Mouse (Mus musculus): ENCODE data around the gene Mdm4. TPM values are rescaled to one million over a fixed set of nuclear protein-coding genes. Genes with fewer than 3 reads are reported as not detected.

The Mdm4 gene
- polyA plus RNA-seq, 1 experiment: 76.2 TPM

- no peak overlapping the region; the same call in 1 of the 2 replicates for H3K27ac ChIP-seq (ENCODE audit: insufficient read depth, low read length)
- peak; percentile 82 to 85 for DNase-seq
- TF ChIP-seq POLR2A (IDR thresholded peaks at IDR 0.05; ENCODE audit: borderline replicate concordance, insufficient read depth, low read length) (no peak), CTCF (IDR thresholded peaks at IDR 0.05; ENCODE audit: borderline replicate concordance, insufficient read depth, low read depth, low read length) (peak; percentile 34; the same call in 1 of the 2 replicates)
- no peak overlapping the region for H3K4me3 ChIP-seq (replicated peaks; ENCODE audit: insufficient read depth, low read depth, low read length)
- H3K4me1 ChIP-seq (ENCODE audit: control insufficient read depth, insufficient read depth, low read length): peaks cover 43% of the 10 kb centered on the region
- H3K27me3 ChIP-seq (ENCODE audit: control insufficient read depth, insufficient read depth, low read length): no peaks in the 10 kb centered on the region
- 17% methylated on average over 8 of the region's 8 CpGs for WGBS
Measured at GRCm38 (mm10) chr1:132938975-132939374, 91.4 kb downstream of the Mdm4 start.

- H3K4me1 ChIP-seq (ENCODE audit: control insufficient read depth, insufficient read depth, low read length): peaks cover 51% of the 10 kb centered on the region
- WGBS: 68% methylated on average over 26 of the region's 26 CpGs
- no peak overlapping the region for H3K27ac ChIP-seq (ENCODE audit: insufficient read depth, low read length)
- H3K4me3 ChIP-seq (replicated peaks; ENCODE audit: insufficient read depth, low read depth, low read length): no peak overlapping the region
- no peaks in the 10 kb centered on the region for H3K27me3 ChIP-seq (ENCODE audit: control insufficient read depth, insufficient read depth, low read length)
- peak in 1 of 2 experiments; percentile 39 for DNase-seq
- TF ChIP-seq POLR2A (IDR thresholded peaks at IDR 0.05; ENCODE audit: borderline replicate concordance, insufficient read depth, low read length) (no peak), CTCF (IDR thresholded peaks at IDR 0.05; ENCODE audit: borderline replicate concordance, insufficient read depth, low read depth, low read length) (no peak)
Measured at GRCm38 (mm10) chr1:132937296-132938030, 92.9 kb downstream of the Mdm4 start.

- WGBS: 29% methylated on average over 7 of the region's 7 CpGs
- Histone ChIP-seq H3K27me3 (ENCODE audit: control insufficient read depth, insufficient read depth, low read length) (no peaks in the 10 kb centered on the region), H3K27ac (ENCODE audit: insufficient read depth, low read length) (no peak overlapping the region), H3K4me1 (ENCODE audit: control insufficient read depth, insufficient read depth, low read length) (peaks cover 60% of the 10 kb centered on the region), H3K4me3 (replicated peaks; ENCODE audit: insufficient read depth, low read depth, low read length) (no peak overlapping the region)
- DNase-seq: peak; percentile 82 to 89
- TF ChIP-seq POLR2A (IDR thresholded peaks at IDR 0.05; ENCODE audit: borderline replicate concordance, insufficient read depth, low read length): no peak
- TF ChIP-seq CTCF (IDR thresholded peaks at IDR 0.05; ENCODE audit: borderline replicate concordance, insufficient read depth, low read depth, low read length): peak; percentile 56
Measured at GRCm38 (mm10) chr1:132934856-132935255, 95.5 kb downstream of the Mdm4 start.

- Histone ChIP-seq H3K27me3 (ENCODE audit: control insufficient read depth, insufficient read depth, low read length) (no peaks in the 10 kb centered on the region), H3K4me3 (replicated peaks; ENCODE audit: insufficient read depth, low read depth, low read length) (no peak overlapping the region), H3K27ac (ENCODE audit: insufficient read depth, low read length) (no peak overlapping the region), H3K4me1 (ENCODE audit: control insufficient read depth, insufficient read depth, low read length) (peaks cover 47% of the 10 kb centered on the region)
- DNase-seq: peak; percentile 74 to 88
- 19% methylated on average over 2 of the region's 2 CpGs for WGBS
- no peak for TF ChIP-seq CTCF (IDR thresholded peaks at IDR 0.05; ENCODE audit: borderline replicate concordance, insufficient read depth, low read depth, low read length)
- TF ChIP-seq POLR2A (IDR thresholded peaks at IDR 0.05; ENCODE audit: borderline replicate concordance, insufficient read depth, low read length): no peak
Measured at GRCm38 (mm10) chr1:132932421-132932820, 97.9 kb downstream of the Mdm4 start.

- WGBS: 53% methylated on average over 4 of the region's 4 CpGs
- DNase-seq: no peak
- Histone ChIP-seq H3K27ac (ENCODE audit: insufficient read depth, low read length) (no peak overlapping the region), H3K4me3 (replicated peaks; ENCODE audit: insufficient read depth, low read depth, low read length) (no peak overlapping the region), H3K4me1 (ENCODE audit: control insufficient read depth, insufficient read depth, low read length) (peaks cover 40% of the 10 kb centered on the region), H3K27me3 (ENCODE audit: control insufficient read depth, insufficient read depth, low read length) (no peaks in the 10 kb centered on the region)
- no peak for TF ChIP-seq POLR2A (IDR thresholded peaks at IDR 0.05; ENCODE audit: borderline replicate concordance, insufficient read depth, low read length)
Measured at GRCm38 (mm10) chr1:132930291-132930690, 100.1 kb downstream of the Mdm4 start.

- Histone ChIP-seq H3K4me3 (replicated peaks; ENCODE audit: insufficient read depth, low read depth, low read length) (no peak overlapping the region), H3K27me3 (ENCODE audit: control insufficient read depth, insufficient read depth, low read length) (no peaks in the 10 kb centered on the region), H3K27ac (ENCODE audit: insufficient read depth, low read length) (no peak overlapping the region), H3K4me1 (ENCODE audit: control insufficient read depth, insufficient read depth, low read length) (peaks cover 30% of the 10 kb centered on the region)
- DNase-seq: no peak
- TF ChIP-seq CTCF (IDR thresholded peaks at IDR 0.05; ENCODE audit: borderline replicate concordance, insufficient read depth, low read depth, low read length): no peak
- TF ChIP-seq POLR2A (IDR thresholded peaks at IDR 0.05; ENCODE audit: borderline replicate concordance, insufficient read depth, low read length): no peak
- 24% methylated on average over 3 of the region's 3 CpGs for whole genome bisulfite sequencing
Measured at GRCm38 (mm10) chr1:132928907-132929250, 101.5 kb downstream of the Mdm4 start.

- TF ChIP-seq POLR2A (IDR thresholded peaks at IDR 0.05; ENCODE audit: borderline replicate concordance, insufficient read depth, low read length) (no peak), CTCF (IDR thresholded peaks at IDR 0.05; ENCODE audit: borderline replicate concordance, insufficient read depth, low read depth, low read length) (no peak)
- DNase-seq: no peak
- peaks cover 30% of the 10 kb centered on the region for H3K4me1 ChIP-seq (ENCODE audit: control insufficient read depth, insufficient read depth, low read length)
- H3K27ac ChIP-seq (ENCODE audit: insufficient read depth, low read length): no peak overlapping the region
- no peak overlapping the region for H3K4me3 ChIP-seq (replicated peaks; ENCODE audit: insufficient read depth, low read depth, low read length)
- no peaks in the 10 kb centered on the region for H3K27me3 ChIP-seq (ENCODE audit: control insufficient read depth, insufficient read depth, low read length)
- 81% methylated on average over 19 of the region's 19 CpGs for WGBS
Measured at GRCm38 (mm10) chr1:132928032-132928906, 102.1 kb downstream of the Mdm4 start.
